Mouse (Mus musculus) megakaryocyte-erythroid progenitor cell, adult 5-6 weeks (primary cell): ENCODE data around the gene Vamp1. TPM values are rescaled to one million over a fixed set of nuclear protein-coding genes. Genes with fewer than 3 reads are reported as not detected.

Experiments used
- ATAC-seq: replicated peaks from 2 replicates; pipeline ENCODE4 v1.8.0; 2016; ENCODE audit warnings: mild to moderate bottlenecking, inconsistent platforms; ENCODE audit not compliant: severe bottlenecking, poor library complexity, low FRiP score, low TSS enrichment
- total RNA-seq, 2 experiments: library from RNA; stranded (forward) in 1 of 2; stranded (reverse) in 1 of 2; fragments of 200-1000, 215-1000 nt in 1 of 2; fragments of >200 nt in 1 of 2; fragmentation: Nextera tagmentation in 1 of 2; gene quantifications; 2 replicates each; pipeline ENCODE4 v1.2.3; 2014 to 2017

Gene Vamp1
- total RNA-seq, 2 experiments from 2014 or later, result 4.9 to 14.9 TPM

DNA sequence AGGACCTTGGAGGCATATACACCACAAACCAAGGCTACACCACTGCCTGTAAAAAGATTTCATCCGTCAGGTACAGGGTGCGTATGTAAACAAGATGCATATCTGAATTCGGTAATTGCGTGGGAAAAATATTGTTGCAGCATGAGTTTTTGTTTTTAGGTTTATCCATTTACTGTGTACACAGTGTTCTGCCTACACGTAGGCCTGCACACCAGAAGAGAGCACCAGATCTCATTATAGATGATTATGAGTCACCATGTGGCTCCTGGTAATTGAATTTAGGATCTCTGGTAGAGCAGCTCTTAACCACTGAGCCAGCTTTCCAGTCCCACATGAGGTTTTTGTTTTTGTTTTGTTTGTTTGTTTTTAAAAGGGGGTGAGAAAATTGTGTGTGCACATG is 18.2 kb upstream of the Vamp1 start:
- ATAC-seq, result no peak

DNA sequence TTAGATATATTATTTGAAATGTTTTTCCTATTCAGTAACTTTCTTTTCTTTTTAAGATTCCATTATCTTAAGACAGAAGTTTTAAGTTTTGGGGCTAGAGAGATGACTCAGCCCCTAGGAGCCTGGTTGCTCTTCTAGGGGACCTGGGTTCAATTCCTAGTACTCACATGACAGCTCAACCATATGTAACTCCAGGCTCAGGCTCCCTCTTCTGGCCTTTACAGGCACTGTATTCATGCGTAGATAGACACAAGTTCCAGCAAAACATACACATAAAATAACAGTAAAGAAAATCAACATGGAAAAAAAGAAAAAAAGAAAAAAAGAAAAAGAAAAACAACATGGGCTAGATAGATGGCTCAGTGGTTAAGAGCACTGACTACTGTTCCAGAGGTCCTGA is 4.9 kb upstream of the Vamp1 start:
- no peak for ATAC-seq

DNA sequence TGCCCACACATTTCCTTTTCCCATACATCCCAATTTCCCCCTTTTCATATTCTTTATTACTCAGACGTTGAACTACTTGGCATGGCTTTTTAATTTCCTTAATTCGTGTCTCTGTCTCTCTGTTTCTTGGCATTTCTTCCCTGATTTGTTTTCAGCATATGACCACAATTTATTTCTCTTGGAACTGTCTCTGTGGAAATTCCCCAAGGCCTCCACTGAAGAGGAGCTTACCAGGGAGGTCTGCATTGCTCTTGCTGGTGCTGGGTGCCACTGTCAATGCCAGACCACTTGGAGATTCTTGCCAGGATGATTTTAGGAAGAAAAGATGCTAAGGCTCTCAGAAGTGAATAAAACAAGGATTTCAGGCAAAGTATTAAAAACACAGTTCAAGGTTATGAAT is 2.7 kb upstream of the Vamp1 start:
- ATAC-seq, result no peak

DNA sequence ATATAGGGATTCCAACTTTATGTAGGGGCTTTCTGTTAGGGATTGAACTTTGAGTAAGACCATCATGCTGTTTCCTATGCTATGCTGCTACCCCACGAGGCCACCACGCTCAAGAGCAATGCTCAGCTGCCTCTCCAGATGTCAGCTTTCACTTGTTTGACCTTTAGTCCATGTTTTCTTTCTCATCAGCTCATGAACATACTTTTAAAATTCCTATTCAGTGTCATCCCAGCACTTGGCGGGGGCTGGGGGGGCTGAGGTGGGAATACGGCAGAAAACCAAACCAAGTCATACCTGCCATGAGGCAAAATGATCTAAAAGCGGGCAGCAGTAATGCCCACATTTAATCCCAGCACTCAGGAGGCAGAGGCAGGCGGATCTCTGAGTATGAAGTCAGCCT is 2.2 kb upstream of the Vamp1 start:
- ATAC-seq, result no peak

DNA sequence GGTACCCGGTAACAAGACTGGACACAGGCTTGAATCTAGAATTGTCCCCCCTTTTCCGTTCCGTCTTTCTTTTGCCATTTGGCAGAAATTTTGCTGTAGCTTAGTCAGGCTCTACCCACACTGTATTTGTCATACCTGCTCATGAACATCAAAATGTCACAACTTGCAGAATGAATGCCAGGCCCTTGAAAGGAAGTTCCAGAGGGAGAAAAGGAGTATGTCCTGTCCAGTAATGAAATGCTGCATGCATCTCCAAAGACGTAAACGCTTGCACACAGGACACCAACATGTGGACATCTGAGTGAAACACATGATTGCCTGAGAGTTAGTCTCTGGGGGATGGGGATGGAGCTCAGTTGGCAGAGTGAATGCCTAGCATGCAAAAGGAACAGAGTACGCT is 1.6 kb upstream of the Vamp1 start:
- ATAC-seq, result no peak

DNA sequence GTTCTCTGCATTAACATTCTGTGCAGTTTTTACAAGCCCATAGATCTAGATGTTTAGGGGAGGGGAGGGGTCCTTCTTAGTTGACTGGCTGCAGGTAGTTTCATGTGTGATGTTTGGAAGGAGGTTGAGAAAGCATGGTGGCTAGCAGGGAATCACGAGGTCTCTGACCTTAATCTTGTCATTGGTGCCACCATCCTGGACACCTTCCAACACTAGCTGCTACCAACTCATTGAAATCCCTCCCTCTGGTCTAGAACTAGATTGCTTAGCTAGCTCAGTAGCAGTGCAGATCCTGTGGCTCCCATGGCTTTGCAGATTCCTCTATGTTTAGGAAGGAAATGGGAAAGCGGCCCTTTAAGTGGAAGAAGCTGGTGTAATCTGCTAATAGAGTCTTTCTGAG is 1.5 kb downstream of the Vamp1 start:
- no peak for ATAC-seq

DNA sequence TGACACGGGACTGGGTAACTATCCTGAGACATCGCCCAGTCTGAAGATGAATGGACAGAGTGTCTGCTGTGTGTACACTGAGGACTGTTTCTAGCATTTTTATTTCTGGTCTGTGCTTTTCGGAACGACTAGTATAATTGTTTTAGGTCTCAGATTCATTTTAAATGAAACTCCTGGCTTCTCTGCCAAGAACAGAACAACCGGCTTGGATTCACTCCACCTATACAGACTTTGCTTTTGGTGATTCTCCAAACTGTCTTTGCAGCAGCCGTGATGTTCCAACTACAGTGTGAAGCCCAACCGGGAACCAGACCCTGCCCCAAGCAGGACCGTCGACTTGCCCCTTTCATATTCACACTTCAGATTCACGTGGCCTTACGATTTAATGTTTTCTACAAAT is 2.5 kb downstream of the Vamp1 start:
- no peak for ATAC-seq

DNA sequence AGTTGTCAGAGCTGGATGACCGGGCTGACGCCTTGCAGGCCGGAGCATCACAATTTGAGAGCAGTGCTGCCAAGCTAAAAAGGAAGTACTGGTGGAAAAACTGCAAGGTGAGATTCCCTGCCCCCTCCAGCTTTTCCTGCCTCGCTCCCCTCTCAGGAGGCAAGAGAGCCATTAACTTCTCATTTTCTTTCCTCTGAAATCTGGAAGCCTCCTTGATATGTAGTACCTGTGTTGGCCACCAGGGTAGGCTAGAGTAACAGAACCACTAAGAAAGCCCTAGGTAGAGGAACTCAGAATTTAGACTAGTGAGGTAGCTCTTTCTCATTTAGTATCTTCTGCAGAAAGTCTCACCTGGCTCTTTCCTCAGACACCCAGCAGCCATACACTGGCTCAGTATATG is 3.6 kb downstream of the Vamp1 start:
- no peak for ATAC-seq

DNA sequence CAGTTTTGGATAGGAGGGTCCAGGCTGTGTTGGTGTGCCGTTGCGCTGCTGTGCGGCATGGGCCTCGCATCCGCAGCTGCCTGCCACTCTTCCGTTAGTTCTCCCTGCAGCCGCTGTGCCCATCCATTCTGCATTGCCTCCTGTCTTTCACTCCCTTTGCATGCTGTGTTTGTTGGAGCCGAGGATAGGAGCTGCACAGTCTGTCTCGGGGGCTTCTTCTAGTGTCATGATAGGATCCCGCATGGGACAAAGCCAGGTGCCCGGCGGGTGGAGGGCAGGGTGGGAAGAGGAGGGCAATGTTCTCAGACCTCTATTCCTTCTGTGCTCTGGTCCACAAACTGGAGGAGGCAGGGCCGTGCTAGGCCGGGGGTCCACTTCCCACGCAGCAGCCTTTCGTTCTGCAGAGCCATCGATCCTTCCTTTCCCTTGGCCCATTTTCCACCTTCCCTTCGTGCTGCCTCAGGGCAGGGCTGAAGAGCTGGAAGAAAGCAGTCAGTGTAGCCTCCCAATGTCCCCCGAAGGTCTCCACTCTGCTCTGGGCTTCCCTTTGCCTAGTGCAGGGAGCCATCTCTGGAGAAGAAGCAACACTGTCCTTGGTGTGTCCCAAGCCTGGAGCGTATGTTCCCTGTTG is 5.9 kb downstream of the Vamp1 start:
- ATAC-seq, result no peak

DNA sequence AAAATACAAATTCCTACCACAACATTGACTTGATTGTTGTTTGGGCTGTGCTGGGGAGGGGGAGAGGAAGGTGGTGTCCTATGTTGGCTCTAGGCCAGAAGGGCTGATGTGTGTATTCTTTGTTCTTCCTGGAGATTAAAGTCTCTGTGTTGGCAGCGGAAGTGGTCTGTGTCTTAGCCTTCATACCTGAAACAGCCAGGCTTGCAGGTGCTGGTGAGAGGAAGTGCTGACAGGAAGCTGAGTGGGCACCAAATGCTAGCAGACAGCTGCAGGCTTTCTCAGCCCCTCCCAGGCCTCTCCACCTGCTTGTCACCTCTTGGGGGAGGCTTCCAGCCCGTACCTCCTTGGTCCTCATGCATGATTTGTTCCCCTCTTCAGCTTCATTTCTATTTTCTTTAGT is 6.8 kb downstream of the Vamp1 start:
- no peak for ATAC-seq

DNA sequence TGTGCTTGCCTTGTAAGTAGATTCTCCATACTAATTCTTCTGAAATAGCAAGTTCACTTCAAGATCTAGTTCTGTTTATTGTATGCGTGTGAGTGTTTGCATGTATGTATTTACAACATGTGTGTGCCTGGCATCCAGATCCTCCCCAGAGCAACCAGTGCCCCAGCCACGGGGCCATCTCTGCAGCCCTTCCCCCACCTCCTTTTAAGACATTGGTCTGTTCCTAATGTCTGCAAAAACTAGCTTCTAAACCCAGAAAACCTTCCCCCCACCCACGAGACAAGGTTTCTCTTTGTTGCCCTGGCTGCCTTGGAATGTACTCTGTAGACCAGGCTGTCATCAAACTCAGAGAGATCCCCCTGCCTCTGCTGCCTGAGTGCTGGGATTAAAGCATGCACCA is 7.2 kb downstream of the Vamp1 start:
- no peak for ATAC-seq

DNA sequence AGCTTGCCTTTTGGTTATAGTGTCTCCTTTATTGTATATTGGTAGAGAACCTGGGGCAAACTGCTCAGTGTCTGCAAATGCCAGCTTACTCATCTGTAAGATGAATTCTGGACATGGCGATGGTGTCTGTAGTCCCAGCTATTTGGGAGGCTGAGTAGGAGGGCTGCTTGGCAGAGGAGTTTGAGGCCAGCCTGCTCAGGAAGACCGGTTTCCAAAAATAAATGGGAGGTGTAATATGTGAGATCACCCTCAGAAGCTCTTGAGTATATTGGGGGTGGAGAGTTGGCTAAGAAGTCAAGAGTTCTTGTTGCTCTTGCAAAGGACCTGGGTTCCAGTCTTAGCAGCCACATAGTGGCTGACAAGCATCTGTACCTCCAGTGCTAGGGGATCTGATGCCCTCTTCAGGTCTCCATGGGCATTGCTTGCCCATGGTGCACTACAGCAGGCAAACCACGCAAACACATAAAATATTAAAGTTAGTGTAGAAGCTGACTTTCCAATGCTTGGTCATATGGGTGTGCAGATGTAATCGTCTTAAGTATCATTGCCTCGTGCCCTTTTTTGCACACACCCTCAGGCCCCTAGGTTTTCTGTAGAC is 10.3 kb downstream of the Vamp1 start:
- peak; percentile 85 for ATAC-seq

DNA sequence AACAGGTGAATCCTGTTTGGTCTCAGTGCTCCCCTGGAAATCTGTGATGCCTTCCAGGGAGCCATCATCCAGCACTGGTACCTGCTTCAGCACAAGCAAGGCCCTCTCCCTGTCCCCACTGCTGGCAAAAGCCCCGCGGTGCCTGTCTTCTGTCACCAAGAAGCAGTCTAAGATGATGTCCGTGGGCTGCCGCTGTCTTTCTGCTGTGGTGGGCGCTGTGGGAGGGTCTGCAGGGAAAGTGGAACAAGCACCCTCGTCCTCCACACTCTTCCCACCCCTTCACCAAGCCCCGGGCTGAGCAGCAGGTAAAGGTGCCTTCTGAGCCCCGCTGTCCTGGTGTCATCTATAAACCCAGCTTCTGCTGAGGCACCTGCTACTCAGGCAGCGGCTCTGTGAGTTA is 15.2 kb downstream of the Vamp1 start:
- ATAC-seq, result no peak

DNA sequence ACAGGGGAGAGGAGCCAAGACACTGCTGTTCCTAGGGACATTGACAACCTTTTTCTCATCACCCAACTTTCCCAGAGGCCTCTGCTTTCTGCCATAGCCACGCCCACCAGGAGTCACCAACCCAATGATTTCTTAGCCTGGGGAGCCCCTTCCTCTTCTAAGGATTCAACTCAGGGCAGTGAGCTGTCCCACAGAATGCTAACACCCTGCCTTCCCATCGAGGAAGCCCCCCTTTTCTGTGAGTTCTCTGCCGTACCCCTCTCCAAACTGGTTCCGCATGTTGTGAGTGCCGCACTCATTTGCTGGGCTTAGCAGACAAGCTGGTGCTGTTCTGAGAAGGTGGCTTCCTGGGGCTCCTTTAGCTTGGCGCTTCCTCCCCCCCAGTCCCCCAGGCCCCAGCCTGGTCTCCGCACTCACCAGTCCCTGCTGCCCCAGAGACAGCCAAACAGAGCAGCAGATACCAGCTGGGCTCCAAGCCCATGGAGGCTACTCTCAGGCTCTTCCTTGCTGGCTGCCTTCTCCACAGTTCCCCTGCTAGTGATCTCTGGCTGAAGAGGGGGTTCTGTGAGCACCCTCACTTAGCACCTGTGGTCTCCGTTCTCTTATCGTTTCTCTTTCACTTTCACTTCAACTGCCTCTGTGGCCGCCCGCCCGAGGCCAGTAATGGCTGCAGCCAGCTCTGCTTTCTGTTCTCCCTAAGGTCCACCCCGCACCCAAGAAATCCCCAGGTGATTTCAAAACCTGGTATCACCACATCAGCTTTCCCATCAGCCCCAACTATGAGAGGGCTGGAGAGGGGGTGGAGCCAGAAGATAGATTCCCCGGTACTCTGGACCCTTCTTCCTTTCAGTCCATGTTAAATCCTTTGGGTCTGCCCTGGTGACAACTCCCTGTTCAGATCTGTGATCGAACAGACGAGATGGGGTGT is 16.0 kb downstream of the Vamp1 start, which contains the start of gene Tapbpl:
Gene Tapbpl, minus strand, starts transcription at position 744 of the 928 bp plus-strand sequence.
- peak; percentile 48 for ATAC-seq

DNA sequence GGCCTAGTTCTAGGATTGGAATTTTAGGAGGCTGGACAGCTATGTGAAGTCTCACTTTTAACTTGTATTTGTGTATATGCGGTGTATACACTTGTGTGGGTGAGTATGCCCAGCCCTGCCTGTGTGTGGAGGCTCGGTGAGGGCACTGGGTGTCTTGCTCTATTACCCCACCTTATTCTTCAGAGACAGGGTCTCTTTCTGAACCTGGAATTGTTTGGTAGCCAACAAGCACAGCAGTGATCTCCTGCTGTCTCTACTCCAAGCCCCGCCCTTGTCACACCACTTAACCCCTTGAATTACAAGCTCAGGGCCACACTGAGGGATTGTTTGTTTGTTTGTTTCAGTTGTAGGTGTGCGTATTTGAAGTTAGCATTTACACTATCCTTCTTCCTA is 16.7 kb downstream of the Vamp1 start:
- ATAC-seq, result peak; percentile 27

DNA sequence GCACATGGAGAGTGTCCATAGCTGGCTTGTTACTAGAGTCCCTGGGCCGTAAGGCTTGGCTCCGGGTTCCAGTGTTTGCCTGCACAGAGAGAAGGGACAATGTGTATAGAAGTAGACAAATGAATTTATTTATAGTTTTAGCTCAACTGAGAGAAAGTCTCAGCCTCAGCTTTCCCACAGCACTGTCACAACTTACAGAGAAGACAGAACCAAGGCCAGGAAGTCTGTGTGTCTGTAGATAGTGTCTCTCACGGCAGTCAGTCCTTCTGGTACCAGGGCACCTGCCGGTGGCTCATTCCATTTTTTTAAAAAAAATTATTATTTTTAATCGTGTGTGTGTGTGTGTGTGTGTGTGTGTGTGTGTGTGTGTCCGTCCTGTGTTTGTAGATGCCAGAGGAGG is 17.2 kb downstream of the Vamp1 start:
- peak; percentile 40 for ATAC-seq

DNA sequence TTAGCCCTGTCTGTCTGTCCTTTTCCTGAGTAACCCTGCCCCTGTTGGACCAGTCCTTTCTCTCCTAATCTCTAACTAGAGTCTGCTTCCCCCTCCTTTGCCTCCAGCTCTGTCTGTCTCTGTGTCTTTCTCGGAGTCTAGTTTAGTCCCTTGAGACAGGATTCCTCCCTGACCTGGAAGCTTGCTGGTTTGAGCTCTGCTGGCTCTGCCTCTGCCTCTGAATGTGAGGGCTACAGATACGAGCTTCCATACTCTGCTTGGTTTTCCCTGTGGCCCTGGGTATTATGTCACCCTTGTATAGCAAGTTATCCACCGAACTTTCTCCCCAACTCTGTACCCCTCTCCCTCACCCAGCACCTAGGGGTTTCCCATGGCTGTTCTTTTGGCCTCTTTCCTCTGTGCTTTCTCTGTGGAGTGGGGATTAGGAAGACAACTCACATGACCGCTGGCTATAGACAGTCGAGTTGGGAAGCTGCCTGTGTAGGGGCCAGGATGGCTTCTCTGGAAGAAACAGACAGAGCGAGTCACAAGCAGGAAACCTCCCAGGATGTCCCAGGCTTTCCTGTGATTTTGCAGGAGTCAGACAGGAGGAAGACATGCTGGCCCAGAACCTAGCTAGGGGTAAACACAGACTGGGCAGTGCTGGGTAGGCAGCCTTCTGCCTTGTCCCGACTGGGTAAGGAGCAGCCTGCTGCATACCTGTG is 18.6 kb downstream of the Vamp1 start:
- ATAC-seq, result no peak

DNA sequence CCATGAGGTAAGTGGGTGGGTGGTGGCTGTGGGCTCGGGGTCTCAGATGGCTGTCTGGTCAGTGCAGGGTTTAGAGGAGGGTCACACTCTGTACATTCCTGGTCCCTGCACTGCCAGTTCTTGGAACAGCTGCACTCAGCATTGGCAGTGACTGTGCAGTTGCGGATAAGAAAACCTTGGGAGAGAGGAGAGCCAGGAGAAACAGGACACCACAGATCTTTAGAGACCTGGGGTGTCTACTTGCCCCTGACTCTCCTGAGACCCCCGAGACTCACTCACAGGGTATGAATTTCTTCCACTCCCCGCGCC is 19.1 kb downstream of the Vamp1 start:
- no peak for ATAC-seq

DNA sequence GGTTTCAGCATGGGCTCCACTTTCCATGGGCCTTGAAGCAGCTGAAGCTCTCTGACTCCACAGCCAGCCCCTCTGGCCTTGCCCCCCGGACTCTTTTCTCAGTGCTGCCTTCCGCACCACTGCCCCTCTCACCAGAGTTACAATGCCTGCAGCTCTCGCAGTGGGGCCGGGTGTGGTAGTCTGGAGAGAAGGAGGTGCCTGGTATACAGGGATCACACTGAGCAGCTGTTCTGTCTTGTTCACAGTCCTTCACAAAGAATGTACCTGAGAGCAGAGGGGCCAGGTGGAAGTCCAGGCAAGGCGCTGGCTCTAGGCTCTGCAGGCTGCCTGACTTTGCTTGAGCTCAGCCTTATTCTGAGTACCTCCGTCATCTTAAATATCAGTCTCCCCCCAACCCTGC is 21.0 kb downstream of the Vamp1 start:
- ATAC-seq, result no peak

DNA sequence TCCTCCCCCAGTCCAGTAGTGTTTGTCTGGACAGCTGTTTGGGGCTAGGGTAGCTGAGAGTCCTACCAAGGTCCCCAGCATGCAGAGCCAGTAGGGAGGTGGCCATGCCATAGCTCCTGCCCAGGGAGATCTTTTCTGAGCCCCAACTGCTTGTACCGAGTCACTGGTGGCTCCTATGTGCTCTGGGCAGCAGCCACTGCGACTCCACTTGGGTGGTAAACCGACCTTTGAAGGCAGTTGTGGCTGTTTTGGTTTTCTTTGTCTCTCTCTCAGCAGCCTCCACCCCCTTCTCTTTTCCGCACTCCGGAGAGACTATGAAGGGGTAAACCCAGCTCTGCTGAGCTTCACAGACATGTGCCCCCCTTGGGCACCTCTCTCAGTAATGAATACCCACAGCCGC is 21.4 kb downstream of the Vamp1 start, which contains the start of gene Cd27:
Gene Cd27, minus strand, starts transcription at position 229 of the 400 bp plus-strand sequence.
- ATAC-seq, result no peak
